Mouse (Mus musculus) brain, embryonic 14.5 days (tissue): ENCODE results near the gene Best3.

Source experiments
- CTCF ChIP-seq: fragments of 200-500 bp; IDR thresholded peaks from 2 replicates; pipeline ENCODE4 v1.5.1; 2012; ENCODE audit warnings: inconsistent platforms, mild to moderate bottlenecking, moderate library complexity, borderline replicate concordance; ENCODE audit not compliant: insufficient read depth, insufficient read length; ENCODE audit errors: extremely low read depth
- POLR2A ChIP-seq: fragments of 200-500 bp; IDR thresholded peaks from 2 replicates; pipeline ENCODE4 v1.6.1; 2012; ENCODE audit warnings: mild to moderate bottlenecking, inconsistent platforms, borderline replicate concordance; ENCODE audit not compliant: poor library complexity, insufficient read depth, insufficient read length, severe bottlenecking; ENCODE audit errors: extremely low read depth

GRCm38 (mm10) chr10:116977455-116977854, 8.7 kb upstream of the Best3 start:
- TF ChIP-seq CTCF: no peak
- no peak for TF ChIP-seq POLR2A
